Mouse (Mus musculus): ENCODE results near the gene Zfp51. TPM values are rescaled to one million over a fixed set of nuclear protein-coding genes. Genes with fewer than 3 reads are reported as not detected.

The Zfp51 gene
- 10 to 100 TPM; 27.2 to 36.2 TPM for polyA plus RNA-seq (2017; shearing (Covaris generic))

DNA sequence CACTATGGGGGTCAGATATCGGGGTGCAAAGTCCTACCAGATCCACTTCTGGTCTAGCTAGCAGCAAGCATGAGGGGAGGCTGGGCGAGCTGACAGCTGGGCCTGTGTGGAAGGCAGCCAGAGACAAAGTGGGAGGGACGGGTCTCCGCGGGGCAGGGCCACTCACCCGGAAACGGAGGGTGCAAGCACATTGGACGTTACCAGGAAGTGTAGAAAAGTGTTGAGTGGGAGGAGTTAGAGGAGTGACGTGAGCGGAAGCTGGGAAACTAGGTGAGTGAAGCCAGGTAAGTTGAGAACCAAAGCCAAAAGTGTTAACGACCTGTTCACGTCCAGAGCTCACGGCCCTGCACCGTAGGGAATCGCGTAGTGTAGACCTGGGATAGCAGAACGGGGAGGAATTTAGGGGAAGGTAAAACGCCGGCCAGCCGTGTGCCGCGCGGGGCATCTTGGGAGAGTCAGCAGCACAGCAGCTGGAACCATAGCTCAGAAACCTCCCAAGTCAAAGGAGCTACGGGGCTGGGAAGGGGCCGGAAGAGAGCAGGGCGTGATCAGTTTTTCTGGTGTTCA is at the start of gene Zfp51:
Gene Zfp51, plus strand, starts transcription at position 237 of the 567 bp plus-strand sequence.

DNA sequence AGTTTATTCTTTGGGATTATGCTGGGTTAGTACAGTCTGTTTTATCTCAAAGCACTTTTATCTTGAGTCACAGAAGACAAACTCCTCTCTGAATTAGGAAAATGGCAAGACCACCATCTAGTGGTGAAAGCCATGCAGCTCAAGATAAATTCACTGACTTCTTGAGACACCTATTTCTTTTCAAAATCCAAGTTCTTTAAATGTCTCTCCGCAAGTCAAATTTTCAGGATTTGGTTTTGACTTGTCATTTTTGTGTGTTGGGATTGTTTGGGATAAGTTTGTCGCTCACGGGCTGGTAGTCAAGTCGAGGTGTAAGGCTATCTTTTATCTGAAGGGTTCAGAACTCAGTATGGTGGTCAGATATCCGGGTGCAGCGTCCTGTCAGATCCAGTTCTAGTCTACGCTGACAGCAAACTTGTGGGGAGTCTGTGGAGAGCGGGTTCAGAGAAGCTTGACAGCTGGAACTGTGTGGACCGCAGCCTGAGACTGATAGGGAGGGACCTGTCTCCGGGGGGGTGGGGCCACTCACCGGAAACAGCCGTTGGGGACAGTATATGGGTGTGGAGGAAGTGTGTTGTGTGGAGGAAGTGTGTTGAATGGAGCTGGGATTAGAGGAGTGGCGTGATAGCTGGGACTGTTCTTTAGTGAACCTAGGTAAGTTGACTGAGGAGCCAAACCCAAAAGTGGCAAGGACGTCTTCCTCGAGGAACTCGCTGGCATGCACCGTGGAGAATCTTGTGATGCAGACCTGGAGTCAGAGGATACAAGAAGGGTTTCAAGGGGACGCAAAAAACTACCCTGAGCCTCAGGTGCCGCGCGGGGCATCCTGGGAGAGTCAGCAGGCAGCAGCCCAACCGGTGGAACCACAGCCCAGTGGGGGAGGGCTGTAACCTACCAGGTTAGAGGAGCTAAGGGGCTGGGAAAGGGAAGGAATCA is 27.2 kb upstream of the Zfp51 start, which contains the start of gene Zfp54:
Gene Zfp54, plus strand, starts transcription at position 564 of the 936 bp plus-strand sequence.

GRCm38 (mm10) chr17:21488760-21489499 is 38.8 kb downstream of the Zfp51 start, which contains the start of gene Zfp53:
Zfp53 (plus strand) TSS chr17:21488998.

Other genes starting within 250 kb of the Zfp51 start
- under 1 TPM; 0.12 to 0.42 TPM for gene Vmn1r234, start 224.3 kb upstream of the Zfp51 start, polyA plus RNA-seq (2017; shearing (Covaris generic))
- not detected for gene Vmn1r235, start 194.0 kb upstream of the Zfp51 start, polyA plus RNA-seq (2017; shearing (Covaris generic))
- gene Vmn1r236, start 167.4 kb upstream of the Zfp51 start, polyA plus RNA-seq (2017; shearing (Covaris generic)): under 1 TPM; 0.05 to 0.10 TPM
- under 1 TPM in 1 of 2 experiments, not detected in 1; 0.67 TPM for gene Vmn1r237, start 138.5 kb upstream of the Zfp51 start, polyA plus RNA-seq (2017; shearing (Covaris generic))
- 10 to 100 TPM; 13.9 to 15.4 TPM for gene Zfp677, start 66.6 kb upstream of the Zfp51 start, polyA plus RNA-seq (2017; shearing (Covaris generic))
- 10 to 100 TPM in 1 of 2 experiments, 1 to 10 TPM in 1; 9.9 to 14.9 TPM for gene Zfp54, start 27.1 kb upstream of the Zfp51 start, polyA plus RNA-seq (2017; shearing (Covaris generic))
- gene Zfp53, start 38.6 kb downstream of the Zfp51 start, polyA plus RNA-seq (2017; shearing (Covaris generic)): 10 to 100 TPM; 54.3 to 67.3 TPM
- gene Zfp52, start 85.2 kb downstream of the Zfp51 start, polyA plus RNA-seq (2017; shearing (Covaris generic)): 10 to 100 TPM; 12.6 to 23.2 TPM
- 1 to 10 TPM; 5.6 to 6.4 TPM for gene Zfp948, start 116.6 kb downstream of the Zfp51 start, polyA plus RNA-seq (2017; shearing (Covaris generic))
- gene Zfp983, start 200.2 kb downstream of the Zfp51 start, polyA plus RNA-seq (2017; shearing (Covaris generic)): 10 to 100 TPM; 11.3 to 15.8 TPM
- 10 to 100 TPM; 18.2 to 20.2 TPM for gene Gm10226, start 241.5 kb downstream of the Zfp51 start, polyA plus RNA-seq (2017; shearing (Covaris generic))